Comparison of ENCODE assay signal across 9 mouse cellular contexts in the genomic region with DNA sequence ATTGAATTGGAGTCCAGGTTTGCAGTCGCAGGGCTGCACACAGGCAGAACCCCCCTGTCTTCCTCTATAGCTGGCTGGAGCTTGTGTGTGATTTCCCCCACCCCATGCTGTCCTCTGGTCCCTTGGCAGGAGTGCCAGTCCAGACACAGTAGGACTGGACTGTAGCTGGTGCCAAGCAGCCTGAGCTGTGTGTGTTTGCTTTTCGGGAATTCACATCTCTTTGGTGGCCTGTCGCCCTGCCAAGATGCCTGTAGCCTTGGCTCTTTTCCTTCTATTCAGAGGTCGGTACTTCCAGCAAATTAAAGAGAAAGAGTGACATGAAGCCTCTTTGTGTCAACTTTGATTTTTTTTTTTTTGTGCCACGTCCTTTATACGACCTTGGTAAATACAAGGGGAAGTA. TPM values are rescaled to one million over a fixed set of nuclear protein-coding genes. Genes with fewer than 3 reads are reported as not detected.
DNase-seq lines count a peak whose midpoint lies in the region; TF ChIP-seq lines count a peak whose summit lies in the region.
"Had no signal": no experiment of that assay in that cellular context is flagged by ENCODE, and none has a peak within 500 bp of the region (broad histone marks: within the 10 kb centered on the region; RNA-seq: fewer than 3 reads in every experiment).

No protein-coding gene starts in this region.

- TF ChIP-seq POLR2A in kidney, adult 2 months (IDR thresholded peaks at IDR 0.05; ENCODE audit: low read depth, low read length) = no peak
- no peak for TF ChIP-seq POLR2A in lung, adult 2 months (IDR thresholded peaks at IDR 0.05; ENCODE audit: borderline replicate concordance, extremely low read depth, low read depth, low read length)

- H3K4me1 ChIP-seq in kidney, adult 2 months (ENCODE audit: control insufficient read depth, insufficient read depth, low read length) = no peaks in the 10 kb centered on the region
- H3K4me1 ChIP-seq in lung, adult 2 months (ENCODE audit: control insufficient read depth, insufficient read depth, low read length) = no peaks in the 10 kb centered on the region

- no peak overlapping the region for H3K27ac ChIP-seq in kidney, adult 2 months (ENCODE audit: insufficient read depth, low read depth, low read length)
- H3K27ac ChIP-seq: limb, embryonic 13.5 days had no signal

- WGBS in kidney, adult 2 months = 48% methylated on average over 6 of the region's 6 CpGs
- WGBS in lung, adult 2 months = 38% methylated on average over 6 of the region's 6 CpGs

- peak; percentile 39 for DNase-seq in kidney, adult 2 months
- DNase-seq in kidney, postnatal 10 days = no peak
- peak; percentile 18 for DNase-seq in adrenal gland, postnatal 25 days
- DNase-seq in cerebellum, adult 8-10 months = peak; percentile 48
- peak; percentile 11 for DNase-seq in lung, adult 2 months
- DNase-seq in natural killer cell, adult 2 months (ENCODE audit: low spot score in 2 of 2) = no peak
- no peak for DNase-seq in thymus, postnatal 0 days (ENCODE audit: low spot score)
- no peak for DNase-seq in ovary, adult 18-20 months (ENCODE audit: low spot score)

- no peaks in the 10 kb centered on the region for H3K36me3 ChIP-seq in kidney, adult 2 months (ENCODE audit: control insufficient read depth, insufficient read depth, low read length)

- no peak overlapping the region for H3K4me3 ChIP-seq in kidney, adult 2 months (ENCODE audit: insufficient read depth, low read depth, low read length)
- no peak overlapping the region for H3K4me3 ChIP-seq in lung, adult 2 months (replicated peaks; ENCODE audit: extremely low read depth, low read depth, low read length)
- H3K4me3 ChIP-seq: limb, embryonic 13.5 days had no signal

- no peaks in the 10 kb centered on the region; the same call in 1 of the 2 replicates for H3K27me3 ChIP-seq in kidney, adult 2 months (replicated peaks; ENCODE audit: control insufficient read depth, insufficient read depth, low read length)
- H3K27me3 ChIP-seq: limb, embryonic 13.5 days had no signal

- no peak for TF ChIP-seq CTCF in kidney, adult 2 months (conservative IDR thresholded peaks at IDR 0.05; ENCODE audit: insufficient read depth, insufficient read length, low read depth, low read length)
- no peak for TF ChIP-seq CTCF in lung, adult 2 months (IDR thresholded peaks at IDR 0.05; ENCODE audit: insufficient read depth, low read length)

RNA-seq across cellular contexts. Expression of a gene that starts 6.3 kb away (rescaled TPM):
- 0.68 and 1.1 TPM in 2 replicates for polyA plus RNA-seq in kidney, adult 2 months (2012; rRNA removed)
- total RNA-seq in adrenal gland, postnatal 25 days (2021) = 2.3 and 2.4 TPM in 2 replicates
- polyA plus RNA-seq in lung, adult 2 months (2012; rRNA removed) = 1.6 and 1.9 TPM in 2 replicates
- polyA plus RNA-seq in thymus, postnatal 0 days (2015; fragmentation: Nextera tagmentation; extraction: Ambion mirVana) = 2.6 and 3.3 TPM in 2 replicates

Comparison
In these comparisons a context has a peak if more than half of its experiments do, and no peak if none do; other contexts are left out.
1. DNase-seq: peak in kidney, adult 2 months (single experiment), adrenal gland, postnatal 25 days (single experiment), cerebellum, adult 8-10 months (single experiment) and lung, adult 2 months (single experiment); none in kidney, postnatal 10 days (single experiment), natural killer cell, adult 2 months (0 of 2), thymus, postnatal 0 days (single experiment) and ovary, adult 18-20 months (single experiment).